Mouse (Mus musculus): ENCODE results near the gene Lif. TPM values are rescaled to one million over a fixed set of nuclear protein-coding genes. Genes with fewer than 3 reads are reported as not detected.
A peak's percentile ranks its signal among the peaks of the same experiment; 100 is the strongest.

The Lif gene
- total RNA-seq (2021): 1 to 10 TPM; 1.8 to 2.7 TPM
- long read RNA-seq, partial matches to known transcripts: 0 of 1 reads
- long read RNA-seq, other reads (novel, unspliced or antisense): 0 of 1 reads

GRCm38 (mm10) chr11:4256846-4257607 lies at the start of gene Lif:
Lif (plus strand) TSS chr11:4257557.
- DNase-seq (ENCODE audit: low spot score in 2 of 2): no peak

DNA sequence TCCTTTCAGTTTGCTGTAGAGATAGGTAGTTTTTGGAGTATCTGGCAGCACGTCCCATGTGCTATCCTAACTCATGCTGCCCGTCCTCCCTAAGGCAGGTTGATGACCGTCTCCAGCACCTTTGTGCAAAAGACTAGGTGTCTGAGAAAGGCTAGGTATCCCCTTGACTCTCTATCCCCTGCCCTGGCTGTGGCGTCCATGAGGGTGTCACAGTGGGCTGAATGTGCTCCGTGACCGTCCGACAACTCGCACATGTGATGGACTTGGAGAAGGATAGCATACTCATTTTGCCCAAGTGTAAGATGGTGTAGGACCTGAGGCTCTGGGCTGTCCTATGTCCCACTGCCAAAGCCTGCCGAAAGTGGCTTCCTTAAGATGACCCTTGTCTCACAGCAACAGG lies 49.7 kb upstream of the Lif start:
- DNase-seq (ENCODE audit: low spot score in 2 of 2): no peak

- DNase-seq (ENCODE audit: low spot score in 2 of 2): no peak
Measured at GRCm38 (mm10) chr11:4209556-4209955, 47.8 kb upstream of the Lif start.

DNA sequence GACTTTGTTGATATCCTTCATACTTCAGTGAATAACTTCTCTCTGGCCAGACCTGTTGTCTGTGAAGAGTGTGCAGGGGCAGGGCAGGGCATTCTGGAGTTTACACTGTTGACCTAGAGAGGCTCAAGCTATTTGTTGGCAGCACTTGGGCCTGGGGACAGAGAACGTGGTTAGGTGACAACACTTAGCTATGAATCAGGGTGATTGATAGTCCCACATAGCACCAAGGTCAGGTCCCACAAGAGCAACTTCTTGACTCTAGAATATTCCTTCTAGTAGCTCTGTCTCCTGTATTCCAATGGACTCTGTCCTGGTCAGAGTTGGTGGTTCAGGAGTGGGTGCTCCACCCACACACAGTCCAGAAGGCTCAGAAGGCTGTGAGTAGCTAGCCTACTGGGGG lies 46.6 kb upstream of the Lif start:
- no peak for DNase-seq (ENCODE audit: low spot score in 2 of 2)

GRCm38 (mm10) chr11:4213107-4213506 lies 44.2 kb upstream of the Lif start:
- no peak for DNase-seq (ENCODE audit: low spot score in 2 of 2)

DNA sequence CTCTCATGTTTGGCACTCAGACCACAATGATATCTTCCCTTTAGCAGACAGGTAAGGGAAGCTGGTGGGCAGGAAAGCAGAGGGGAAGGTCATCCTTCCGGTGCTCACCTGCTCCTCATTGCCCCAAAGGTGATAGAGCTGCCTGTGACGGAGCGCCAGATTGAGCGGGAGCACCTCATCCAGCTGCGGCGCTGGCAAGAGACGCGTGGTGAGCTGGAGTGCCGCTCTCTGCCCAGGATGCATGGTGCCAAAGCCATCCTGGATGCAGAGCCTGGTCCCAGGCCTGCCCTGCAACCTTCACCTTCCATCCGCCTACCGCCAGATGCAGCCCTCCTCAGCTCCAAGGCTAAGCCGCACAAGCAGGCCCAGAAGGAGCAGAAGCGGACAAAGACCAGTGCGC lies 42.8 kb upstream of the Lif start:
- no peak for DNase-seq (ENCODE audit: low spot score in 2 of 2)

DNA sequence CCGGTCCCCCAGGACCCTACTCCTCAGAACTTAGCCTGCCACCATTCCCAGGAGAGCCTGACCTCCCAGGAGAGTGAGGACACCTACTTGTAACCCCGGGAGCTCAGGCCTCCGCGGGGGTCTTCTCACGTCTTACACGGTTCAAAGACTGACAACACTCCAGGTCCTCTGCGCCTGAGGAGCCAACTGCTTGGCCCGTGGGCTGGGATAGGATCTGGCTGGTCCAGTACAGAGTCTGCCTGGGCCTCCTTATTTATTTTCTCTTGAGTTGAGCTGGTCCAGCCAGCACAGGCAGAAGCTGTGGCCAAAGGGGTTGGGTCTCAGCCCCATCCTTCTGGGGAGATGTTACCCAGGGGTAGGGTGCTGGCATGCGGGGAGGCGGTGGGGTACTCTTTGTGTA lies 42.3 kb upstream of the Lif start:
- DNase-seq (ENCODE audit: low spot score in 2 of 2): no peak

- no peak for DNase-seq (ENCODE audit: low spot score in 2 of 2)
Measured at GRCm38 (mm10) chr11:4216248-4217000, 40.9 kb upstream of the Lif start.

DNA sequence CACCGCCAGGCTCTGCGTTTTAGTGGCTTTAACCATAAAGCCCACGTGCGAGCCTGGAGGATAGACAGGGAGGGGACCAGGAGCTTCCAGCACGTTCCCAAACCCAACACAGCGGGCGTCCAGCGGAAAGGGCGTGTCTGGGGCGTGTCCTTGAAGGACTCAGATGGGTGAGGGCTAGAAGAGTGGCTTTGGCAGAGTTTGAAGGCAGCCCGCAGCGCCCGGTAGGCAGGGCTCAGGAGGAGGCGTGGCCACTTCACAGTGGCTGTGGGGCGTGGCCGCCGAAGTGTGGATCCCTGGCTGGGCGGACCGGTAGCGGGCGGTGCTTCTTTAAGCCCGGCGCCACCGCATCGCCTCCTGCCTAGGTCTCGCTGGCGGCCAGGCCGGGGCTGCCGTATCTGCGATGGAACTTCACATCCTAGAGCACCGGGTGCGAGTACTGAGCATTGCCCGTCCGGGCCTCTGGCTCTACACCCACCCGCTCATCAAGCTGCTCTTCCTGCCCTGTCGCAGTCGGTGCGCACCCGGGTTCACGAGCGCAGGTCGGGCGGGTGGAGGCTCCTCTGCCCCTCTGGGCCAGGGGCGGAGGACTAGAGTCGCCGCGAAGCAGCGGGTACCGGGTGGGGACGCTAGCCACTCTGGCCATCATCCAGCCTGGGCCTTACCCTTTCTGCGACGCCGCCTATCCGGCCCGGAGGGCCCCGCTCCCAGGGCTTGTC lies 39.3 kb upstream of the Lif start, which contains the start of gene Castor1:
TSS of gene Castor1 (plus strand) at position 312 of the 716 bp plus-strand sequence.
- peak; percentile 50 to 68 for DNase-seq (ENCODE audit: low spot score in 2 of 2)

GRCm38 (mm10) chr11:4218637-4219036 lies 38.7 kb upstream of the Lif start:
- no peak for DNase-seq (ENCODE audit: low spot score in 2 of 2)

GRCm38 (mm10) chr11:4219317-4219751 lies 38.0 kb upstream of the Lif start:
- peak; percentile 46 to 85 for DNase-seq (ENCODE audit: low spot score in 2 of 2)

DNA sequence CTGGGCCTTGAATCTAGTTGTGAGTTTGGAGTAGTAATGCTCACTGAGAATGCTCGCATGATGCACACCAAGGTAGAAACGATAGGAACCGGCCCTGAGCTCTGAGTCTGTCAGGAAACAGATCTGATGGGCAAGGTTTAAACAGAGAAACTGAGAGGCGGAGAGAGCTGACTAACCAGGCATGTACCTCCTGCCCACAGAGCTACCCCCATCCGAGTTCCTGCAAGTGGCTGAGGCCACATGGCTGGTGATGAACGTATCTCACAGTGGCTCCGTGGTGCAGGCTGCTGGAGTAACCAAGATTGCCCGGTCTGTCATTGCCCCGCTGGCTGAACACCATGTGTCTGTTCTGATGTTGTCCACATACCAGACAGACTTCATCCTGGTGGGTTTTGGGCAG lies 37.4 kb upstream of the Lif start:
- DNase-seq (ENCODE audit: low spot score in 2 of 2): no peak

DNA sequence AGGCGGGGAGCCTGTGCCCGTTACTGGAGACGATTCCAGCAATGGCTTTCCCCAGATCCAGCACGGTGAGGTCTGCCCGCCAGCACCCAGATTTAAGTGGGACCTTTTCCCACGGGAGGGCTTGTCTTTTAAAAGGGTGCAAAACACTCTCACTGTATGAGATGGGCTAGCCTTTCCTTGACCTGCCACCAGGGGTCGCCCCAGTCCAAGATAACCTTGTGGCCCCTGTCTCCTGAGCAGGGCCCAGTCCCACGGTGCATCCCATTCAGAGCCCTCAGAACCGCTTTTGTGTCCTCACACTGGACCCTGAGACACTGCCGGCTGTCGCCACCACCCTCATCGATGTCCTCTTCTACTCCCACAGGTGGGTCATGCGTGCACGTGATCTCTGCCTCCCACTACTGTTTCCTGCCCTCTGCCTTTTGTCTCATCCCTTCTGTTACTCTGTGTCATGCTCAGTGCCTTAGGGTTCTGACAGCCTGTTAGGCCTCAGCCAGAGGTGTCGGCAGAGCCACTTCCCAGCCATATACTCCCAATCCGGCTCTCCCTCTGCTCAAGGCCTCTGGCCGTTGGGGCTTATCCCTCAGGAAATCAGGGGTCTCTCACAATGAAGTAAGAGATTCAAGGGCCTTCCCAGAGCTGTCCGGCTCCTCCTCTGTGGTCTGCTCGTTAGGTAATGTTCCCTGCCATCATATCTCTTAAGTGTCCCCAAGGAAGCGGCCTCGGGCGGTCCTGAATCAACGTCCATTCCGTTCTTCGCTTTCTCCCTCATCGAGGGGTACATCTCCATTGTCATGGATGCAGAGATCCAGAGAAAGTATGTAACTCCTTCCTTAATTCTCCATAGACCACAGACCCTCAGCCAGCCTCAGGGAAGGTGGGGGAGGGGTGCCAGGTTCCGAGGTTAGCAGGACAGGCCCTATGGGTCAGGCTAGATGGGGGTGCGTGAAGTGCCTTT lies 36.6 kb upstream of the Lif start:
- peak; percentile 32 to 69 for DNase-seq (ENCODE audit: low spot score in 2 of 2)

DNA sequence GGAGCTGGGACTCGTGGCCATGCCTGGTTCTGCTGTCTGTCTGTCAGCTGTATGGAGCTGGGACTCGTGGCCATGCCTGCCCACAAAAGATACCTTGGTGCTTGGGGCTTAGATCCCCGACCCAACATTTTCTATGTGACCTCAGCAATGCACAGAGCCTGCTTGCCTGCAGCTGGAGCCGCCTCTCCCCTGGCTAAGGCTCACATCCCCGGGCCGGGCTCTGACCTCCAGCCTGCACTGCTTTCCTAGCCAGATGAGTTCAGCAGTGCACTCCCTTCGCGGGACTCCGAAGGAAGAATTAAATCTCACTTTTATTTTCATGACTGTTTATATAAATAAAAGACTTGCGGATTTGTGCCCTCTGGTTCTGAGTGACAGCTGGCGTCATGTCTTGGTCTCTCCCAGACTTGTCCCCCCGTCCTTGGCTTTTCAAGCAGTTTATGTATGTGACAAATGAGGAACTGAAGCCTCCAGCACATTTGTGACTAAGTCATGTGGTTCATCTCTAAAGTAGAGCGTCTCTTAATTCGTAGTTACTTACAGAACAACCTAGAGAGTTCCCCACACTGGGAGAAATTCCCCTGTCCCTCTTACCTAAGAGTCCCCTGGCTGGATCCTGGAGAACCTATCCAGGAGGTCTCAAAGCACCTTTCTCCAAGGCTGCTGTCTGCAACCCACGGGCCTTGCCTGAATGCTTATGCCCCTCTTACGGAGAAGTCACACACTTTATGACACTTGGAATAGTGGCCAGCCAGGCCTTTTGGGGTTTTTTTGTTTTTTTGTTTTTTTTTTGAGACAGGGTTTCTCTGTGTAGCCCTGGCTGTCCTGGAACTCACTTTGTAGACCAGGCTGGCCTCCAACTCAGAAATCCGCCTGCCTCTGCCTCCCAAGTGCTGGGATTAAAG lies 35.1 kb upstream of the Lif start:
- no peak for DNase-seq (ENCODE audit: low spot score in 2 of 2)

- DNase-seq (ENCODE audit: low spot score in 2 of 2): no peak
Measured at GRCm38 (mm10) chr11:4223393-4224188, 33.8 kb upstream of the Lif start.

DNA sequence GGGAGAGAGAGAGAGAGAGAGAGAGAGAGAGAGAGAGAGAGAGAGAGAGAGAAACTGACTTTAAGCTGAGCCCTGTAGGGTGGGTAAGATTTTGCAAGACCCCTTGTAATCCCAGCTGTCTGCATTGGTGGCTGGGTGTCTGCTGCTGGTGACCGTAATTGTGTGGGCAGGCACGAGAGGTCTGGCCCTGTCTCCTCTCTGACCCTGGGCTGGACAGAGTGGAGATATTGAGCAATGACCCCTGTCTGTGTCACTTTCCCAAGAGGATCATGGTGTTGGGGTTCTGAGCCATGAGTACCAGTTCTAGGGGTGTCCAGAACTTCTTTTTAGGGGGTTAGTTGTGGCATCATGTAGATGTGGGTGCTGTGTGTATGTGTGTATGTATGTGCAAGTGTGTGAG lies 33.1 kb upstream of the Lif start:
- no peak for DNase-seq (ENCODE audit: low spot score in 2 of 2)

DNA sequence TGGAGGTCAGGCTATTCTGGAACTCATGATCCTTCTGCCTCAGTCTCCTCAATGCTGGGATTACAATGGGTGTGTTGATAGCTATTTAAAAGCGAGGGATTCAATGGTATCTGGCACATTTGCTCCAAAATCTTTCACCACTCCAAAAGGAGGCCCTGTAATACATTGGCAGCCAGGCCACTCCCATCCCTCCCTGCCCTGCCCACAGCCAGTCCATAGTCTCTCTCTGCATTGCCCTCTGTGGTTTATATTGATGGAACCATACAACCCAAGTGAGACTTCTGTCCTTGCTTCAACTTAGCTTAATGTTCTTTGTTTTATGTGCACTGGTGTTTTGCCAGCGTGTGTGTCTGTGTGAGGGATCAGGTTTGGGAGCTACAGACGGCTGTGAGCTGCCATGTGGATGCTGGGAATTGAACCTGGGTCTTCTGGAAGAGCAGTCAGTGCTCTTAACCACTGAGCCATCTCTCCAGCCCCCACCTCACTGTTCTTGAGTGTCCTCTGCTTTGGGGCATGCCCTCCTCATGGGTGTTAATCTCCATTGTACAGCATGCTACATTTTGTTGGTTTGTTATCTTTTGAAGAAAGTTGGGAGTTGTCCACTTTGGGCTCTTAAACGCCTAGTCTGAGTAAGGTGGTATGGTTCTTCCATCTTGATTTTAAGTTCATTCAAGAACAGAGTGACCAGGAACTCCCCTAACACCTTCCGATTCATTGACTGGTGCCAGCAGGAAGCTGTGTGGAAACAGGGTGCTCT lies 30.6 kb upstream of the Lif start:
- no peak for DNase-seq (ENCODE audit: low spot score in 2 of 2)

- DNase-seq (ENCODE audit: low spot score in 2 of 2): no peak
Measured at GRCm38 (mm10) chr11:4228463-4228862, 28.9 kb upstream of the Lif start.
